Mouse (Mus musculus) intestine, embryonic 16.5 days (tissue): ENCODE measurements around the gene Rundc3a. TPM values are rescaled to one million over a fixed set of nuclear protein-coding genes. Genes with fewer than 3 reads are reported as not detected.

ENCODE experiments used
- ATAC-seq: fragments of 200-750 bp; cut with Nextera tagmentation; 2 replicates; pipeline ENCODE4 v1.8.0; 2017; ENCODE audit warnings: moderate TSS enrichment, moderate library complexity
- H3K27ac ChIP-seq: fragments of 300-500 bp; sonication (generic); 2 replicates; pipeline ENCODE4 v1.5.1; 2014; ENCODE audit warnings: mild to moderate bottlenecking, low read length
- H3K27me3 ChIP-seq: fragments of 300-500 bp; sonication (generic); replicated peaks from 2 replicates; pipeline ENCODE4 v1.6.1; 2014; ENCODE audit warnings: low read length, control low read depth, mixed read lengths; ENCODE audit not compliant: control insufficient read depth, insufficient read depth
- H3K36me3 ChIP-seq: fragments of 300-500 bp; sonication (generic); 2 replicates; pipeline ENCODE4 v1.6.1; 2014; ENCODE audit warnings: low read length, control low read depth; ENCODE audit not compliant: control insufficient read depth, insufficient read depth
- H3K4me1 ChIP-seq: fragments of 300-500 bp; sonication (generic); 2 replicates; pipeline ENCODE4 v1.6.1; 2014; ENCODE audit warnings: low read length, control low read depth, mixed read lengths; ENCODE audit not compliant: control insufficient read depth, insufficient read depth
- H3K4me2 ChIP-seq: fragments of 300-500 bp; sonication (generic); 2 replicates; pipeline ENCODE4 v1.6.1; 2014; ENCODE audit warnings: low read depth, low read length, control low read depth
- H3K4me3 ChIP-seq: fragments of 300-500 bp; sonication (generic); 2 replicates; pipeline ENCODE4 v1.5.1; 2014; ENCODE audit warnings: mild to moderate bottlenecking, low read length
- H3K9ac ChIP-seq: fragments of 300-500 bp; sonication (generic); 2 replicates; pipeline ENCODE4 v1.6.1; 2014; ENCODE audit warnings: low read depth, low read length
- H3K9me3 ChIP-seq: fragments of 300-500 bp; sonication (generic); 2 replicates; pipeline ENCODE4 v1.6.1; 2016; ENCODE audit warnings: low read length, control low read depth; ENCODE audit not compliant: control insufficient read depth
- WGBS: fragments of 180-500 bp; shearing (Covaris S2); extraction: QIAGEN DNeasy Blood & Tissue Kit; methylation state at CpG from one replicate; pipeline ENCODE4 v1.1.7; 2014; 5-methylcytosine and 5-hydroxymethylcytosine counted together
- microRNA-seq: library from miRNA; unstranded; fragments of <30 nt; microRNA quantifications from one replicate; pipeline ENCODE4, GENCODE M21; 2016
- polyA plus RNA-seq: library from polyadenylated mRNA; unstranded; fragments of >200 nt; fragmentation: Nextera tagmentation; extraction: Ambion mirVana; gene quantifications from 2 replicates; pipeline ENCODE4 v1.2.1, GENCODE M21; 2015

Rundc3a gene
- polyA plus RNA-seq, 1 experiment from 2014 or later = 6.0 TPM

DNA sequence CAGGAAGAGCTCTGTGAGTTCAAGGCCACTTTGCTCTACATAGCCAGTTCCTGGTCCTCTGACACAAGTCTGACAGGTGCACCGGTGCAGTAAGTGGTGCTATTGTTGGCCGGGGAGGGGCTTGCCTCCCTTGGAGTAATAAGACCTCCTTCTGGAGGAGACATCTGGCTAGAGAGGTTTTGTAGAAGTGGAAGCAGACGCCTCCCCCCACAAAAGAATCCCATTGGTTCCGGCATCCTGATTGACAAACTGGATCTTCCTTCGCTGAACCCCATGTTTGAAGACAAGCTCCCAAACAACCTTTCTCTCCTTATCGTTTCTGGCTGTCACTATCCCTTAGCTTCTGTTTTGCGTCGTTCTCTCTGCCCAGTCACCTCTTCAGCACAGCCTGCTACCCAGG is 55.1 kb downstream of the Rundc3a start:
- H3K4me1 ChIP-seq = peaks cover 27% of the 10 kb centered on the region
- no peak overlapping the region for H3K9ac ChIP-seq
- 23% methylated on average over 8 of the region's 8 CpGs for WGBS
- peaks cover 5% of the 10 kb centered on the region; the same call in 1 of the 2 replicates for H3K27me3 ChIP-seq
- H3K4me2 ChIP-seq = no peak overlapping the region
- no peak for ATAC-seq
- H3K4me3 ChIP-seq = no peak overlapping the region
- no peaks in the 10 kb centered on the region for H3K9me3 ChIP-seq
- no peak overlapping the region for H3K27ac ChIP-seq
- no peaks in the 10 kb centered on the region for H3K36me3 ChIP-seq

DNA sequence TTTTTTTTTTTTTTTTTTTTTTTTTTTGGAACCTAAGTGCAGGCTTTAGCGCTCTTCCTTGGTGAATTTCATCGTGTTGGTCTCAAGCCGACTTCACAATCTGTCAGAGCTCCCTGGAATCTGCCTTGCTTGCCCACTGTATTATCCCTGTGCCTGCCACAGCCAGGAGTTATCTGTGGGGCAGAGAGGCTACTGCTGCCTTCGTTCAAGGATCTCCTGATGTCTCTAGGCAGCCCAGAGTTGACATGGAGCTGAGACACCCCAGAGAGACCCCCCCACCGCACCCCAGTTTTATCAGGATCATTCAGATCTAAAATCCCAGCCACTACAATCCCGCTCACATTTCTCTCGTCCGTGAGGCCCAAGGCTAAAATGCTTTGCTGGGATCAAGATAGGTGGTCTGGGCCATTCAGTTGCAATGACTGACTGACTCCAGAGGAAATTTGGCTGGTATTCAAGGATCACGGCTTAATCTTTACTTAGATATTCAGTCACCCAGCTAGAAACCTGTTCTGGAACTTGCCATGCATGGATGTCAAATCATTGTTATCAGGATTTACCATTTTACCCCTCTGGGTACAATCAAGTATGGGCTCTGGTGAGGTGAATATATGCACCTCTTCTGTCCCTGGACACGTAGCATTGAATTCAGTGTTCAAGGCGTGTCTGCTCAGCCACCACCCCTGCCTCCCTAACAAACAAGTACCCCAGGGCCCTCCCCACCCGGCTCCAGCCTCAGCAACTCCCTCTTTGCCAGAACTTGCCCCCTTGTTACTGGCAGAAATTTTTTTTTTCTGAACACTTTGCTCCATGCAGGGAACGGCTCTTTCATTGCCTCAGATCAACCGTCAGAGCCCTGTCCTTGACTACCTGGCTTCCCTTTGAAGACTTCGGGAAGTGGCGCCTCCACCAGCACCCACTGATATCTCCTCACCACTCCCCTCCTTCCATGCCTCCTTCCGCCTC is 56.1 kb downstream of the Rundc3a start:
- Histone ChIP-seq H3K4me1 (peaks cover 25% of the 10 kb centered on the region), H3K27ac (no peak overlapping the region), H3K9ac (no peak overlapping the region), H3K4me3 (no peak overlapping the region), H3K4me2 (no peak overlapping the region), H3K9me3 (no peaks in the 10 kb centered on the region), H3K36me3 (no peaks in the 10 kb centered on the region), H3K27me3 (peaks cover 5% of the 10 kb centered on the region; the same call in 1 of the 2 replicates)
- 40% methylated on average over 17 of the region's 17 CpGs for WGBS
- ATAC-seq = no peak

Small RNA genes within 50 kb of the gene (microRNA-seq; reads per million reads assigned to microRNA genes)
- not detected for gene Mir6930

Other genes starting within 250 kb of the Rundc3a start
- 33.8 and 39.1 TPM in 2 replicates for gene Nags, start 247.9 kb upstream of the Rundc3a start, polyA plus RNA-seq
- 23.4 and 26.0 TPM in 2 replicates for gene Tmem101, start 237.0 kb upstream of the Rundc3a start, polyA plus RNA-seq
- gene Lsm12, start 208.1 kb upstream of the Rundc3a start, polyA plus RNA-seq = 87.9 and 115 TPM in 2 replicates
- gene G6pc3, start 203.8 kb upstream of the Rundc3a start, polyA plus RNA-seq = 26.7 and 32.1 TPM in 2 replicates
- gene Hdac5, start 163.2 kb upstream of the Rundc3a start, polyA plus RNA-seq = 54.8 and 55.5 TPM in 2 replicates
- gene BC030867, start 144.5 kb upstream of the Rundc3a start, polyA plus RNA-seq = 12.4 and 15.9 TPM in 2 replicates
- 0.05 TPM in 2 replicates for gene Asb16, start 124.7 kb upstream of the Rundc3a start, polyA plus RNA-seq
- gene Tmub2, start 108.5 kb upstream of the Rundc3a start, polyA plus RNA-seq = 52.0 and 54.3 TPM in 2 replicates
- 8.8 and 9.0 TPM in 2 replicates for gene Atxn7l3, start 96.8 kb upstream of the Rundc3a start, polyA plus RNA-seq
- gene Ubtf, start 73.7 kb upstream of the Rundc3a start, polyA plus RNA-seq = 65.5 and 66.0 TPM in 2 replicates
- 11.2 and 19.3 TPM in 2 replicates for gene Slc4a1, start 27.2 kb upstream of the Rundc3a start, polyA plus RNA-seq
- gene Slc25a39, start 14.5 kb downstream of the Rundc3a start, polyA plus RNA-seq = 366 and 376 TPM in 2 replicates
- gene Grn, start 36.9 kb downstream of the Rundc3a start, polyA plus RNA-seq = 221 and 245 TPM in 2 replicates
- gene Fam171a2, start 54.3 kb downstream of the Rundc3a start, polyA plus RNA-seq = 0.86 and 1.8 TPM in 2 replicates
- 3.1 and 3.7 TPM in 2 replicates for gene Itga2b, start 76.7 kb downstream of the Rundc3a start, polyA plus RNA-seq
- gene Gpatch8, start 163.0 kb downstream of the Rundc3a start, polyA plus RNA-seq = 31.7 and 34.5 TPM in 2 replicates
- 14.9 and 15.8 TPM in 2 replicates for gene Gm11627, start 186.1 kb downstream of the Rundc3a start, polyA plus RNA-seq
- gene Fzd2, start 211.0 kb downstream of the Rundc3a start, polyA plus RNA-seq = 9.4 and 9.8 TPM in 2 replicates